Mouse (Mus musculus) G1E (cell line): ENCODE measurements at regions not wholly inside any gene's neighbourhood (a gene's known extent, or its start where the extent isn't known, plus 50 kb on each side); places are given as distances from the start of the nearest gene placed in this dataset.

Source experiments
- CTCF ChIP-seq: IDR thresholded peaks from 2 replicates; pipeline ENCODE4 v1.5.1; 2012; ENCODE audit warnings: low read depth, low read length, inconsistent platforms, mixed read lengths
- GATA2 ChIP-seq: IDR thresholded peaks from 2 replicates; pipeline ENCODE4 v1.6.1; 2012; ENCODE audit warnings: low read depth, low read length, inconsistent platforms, borderline replicate concordance
- POLR2AphosphoS5 ChIP-seq: IDR thresholded peaks from 2 replicates; pipeline ENCODE4 v1.6.1; 2012; ENCODE audit warnings: low read depth, low read length, inconsistent platforms; ENCODE audit not compliant: insufficient replicate concordance

- TF ChIP-seq CTCF, result no peak
- TF ChIP-seq POLR2AphosphoS5, result no peak
- no peak for TF ChIP-seq GATA2
Observed at GRCm38 (mm10) chr5:12024705-12025383, 107.0 kb downstream of the 4933402N22Rik start.
